Mouse (Mus musculus) G1E (cell line): ENCODE results near the gene Kiz. TPM values are rescaled to one million over a fixed set of nuclear protein-coding genes. Genes with fewer than 3 reads are reported as not detected.
A peak's percentile ranks its signal among the peaks of the same experiment; 100 is the strongest.

Source experiments
- ATAC-seq: 2 replicates; pipeline ENCODE4 v1.8.0; 2016; ENCODE audit warnings: mild to moderate bottlenecking; ENCODE audit not compliant: insufficient number of reproducible peaks, poor library complexity, low FRiP score, severe bottlenecking; ENCODE audit errors: extremely low read depth
- DNase-seq: peaks from one replicate; pipeline ENCODE4 v3.0.0; 2012; ENCODE audit warnings: low spot score
- H3K27me3 ChIP-seq: 2 replicates; pipeline ENCODE4 v1.6.1; 2012; ENCODE audit warnings: mild to moderate bottlenecking, low read length, inconsistent platforms; ENCODE audit not compliant: insufficient read depth
- H3K36me3 ChIP-seq: replicated peaks from 2 replicates; pipeline ENCODE3; 2012; ENCODE audit warnings: mild to moderate bottlenecking, inconsistent platforms
- H3K4me1 ChIP-seq: 2 replicates; pipeline ENCODE4 v1.6.1; 2012; ENCODE audit warnings: low read depth, low read length, inconsistent platforms, mixed read lengths; ENCODE audit not compliant: insufficient read depth
- H3K4me3 ChIP-seq: 2 replicates; pipeline ENCODE4 v1.5.1; 2012; ENCODE audit warnings: low read depth, mild to moderate bottlenecking, inconsistent platforms, low read length, moderate library complexity, mixed read lengths
- H3K9me3 ChIP-seq: replicated peaks from 2 replicates; pipeline ENCODE4 v1.6.1; 2012; ENCODE audit warnings: inconsistent platforms
- CTCF ChIP-seq: IDR thresholded peaks from 2 replicates; pipeline ENCODE4 v1.5.1; 2012; ENCODE audit warnings: low read depth, low read length, inconsistent platforms, mixed read lengths
- GATA1 ChIP-seq: IDR thresholded peaks from 2 replicates; pipeline ENCODE4 v1.6.1; 2012; ENCODE audit warnings: borderline replicate concordance, low read length, inconsistent platforms, mixed read lengths
- GATA2 ChIP-seq: IDR thresholded peaks from 2 replicates; pipeline ENCODE4 v1.6.1; 2012; ENCODE audit warnings: low read depth, low read length, inconsistent platforms, borderline replicate concordance
- POLR2AphosphoS5 ChIP-seq: IDR thresholded peaks from 2 replicates; pipeline ENCODE4 v1.6.1; 2012; ENCODE audit warnings: low read depth, low read length, inconsistent platforms; ENCODE audit not compliant: insufficient replicate concordance
- TAL1 ChIP-seq: conservative IDR thresholded peaks from 2 replicates; pipeline ENCODE4 v1.6.1; 2012; ENCODE audit warnings: low read depth, low read length, inconsistent platforms, mixed read lengths
- polyA plus RNA-seq: library from polyadenylated mRNA; stranded (reverse); fragments of >175 nt; gene quantifications from 2 replicates; pipeline ENCODE4 v1.2.3, GENCODE M21; 2012
- total RNA-seq, 2 experiments: library from RNA; stranded (forward) in 1 of 2; stranded (reverse) in 1 of 2; fragments of 200-1000 nt in 1 of 2; fragments of >200 nt in 1 of 2; fragmentation: Nextera tagmentation in 1 of 2; gene quantifications; 2 replicates each; pipeline ENCODE4 v1.2.3; 2014 to 2017

Kiz gene
- total and polyA plus RNA-seq, 3 experiments, result 10.5 to 56.7 (median 44.6) TPM

DNA sequence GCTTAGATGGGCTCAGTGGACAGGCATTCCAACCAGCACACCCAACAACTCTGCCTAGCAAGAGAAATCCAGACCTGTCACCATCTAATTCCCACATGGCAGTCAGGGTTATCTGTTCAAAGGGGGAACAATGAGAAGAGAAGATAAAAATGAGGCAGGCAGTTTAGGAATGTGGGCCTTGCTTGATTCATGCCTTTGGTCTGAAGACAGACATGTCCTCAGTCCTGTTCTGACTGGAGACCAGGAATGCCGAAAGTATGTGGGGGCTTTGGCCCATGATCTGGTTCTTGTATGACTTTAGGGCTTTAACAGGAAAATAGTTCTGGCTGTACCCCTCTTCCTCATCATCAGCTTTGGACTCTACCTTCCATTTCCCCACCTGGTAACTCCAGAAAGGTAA is 130.1 kb downstream of the Kiz start:
- TF ChIP-seq GATA2 (no peak), GATA1 (no peak), CTCF (no peak), POLR2AphosphoS5 (no peak), TAL1 (no peak)
- DNase-seq (no peak), ATAC-seq (no peak)
- Histone ChIP-seq H3K4me3 (no peak overlapping the region), H3K27me3 (no peaks in the 10 kb centered on the region), H3K9me3 (0 out of 2 replicates have a peak, but pooled peaks cover 3% of the 10 kb centered on the region), H3K36me3 (no peaks in the 10 kb centered on the region), H3K4me1 (no peaks in the 10 kb centered on the region)

GRCm38 (mm10) chr2:146986429-146986828 is 130.8 kb downstream of the Kiz start:
- no peaks in the 10 kb centered on the region for H3K36me3 ChIP-seq
- DNase-seq (no peak), ATAC-seq (no peak)
- TF ChIP-seq POLR2AphosphoS5 (no peak), GATA1 (no peak), TAL1 (no peak), CTCF (no peak)
- H3K4me1 ChIP-seq, result peaks cover 3% of the 10 kb centered on the region; the same call in 1 of the 2 replicates
- H3K27me3 ChIP-seq, result no peaks in the 10 kb centered on the region
- H3K9me3 ChIP-seq, result 0 out of 2 replicates have a peak, but pooled peaks cover 3% of the 10 kb centered on the region
- no peak overlapping the region for H3K4me3 ChIP-seq

- H3K9me3 ChIP-seq, result 0 out of 2 replicates have a peak, but pooled peaks cover 3% of the 10 kb centered on the region
- no peak for DNase-seq
- no peak for TF ChIP-seq CTCF
- TF ChIP-seq GATA1, result no peak
- TF ChIP-seq TAL1, result peak; percentile 18; the same call in 1 of the 2 replicates
- H3K4me3 ChIP-seq, result no peak overlapping the region
- H3K27me3 ChIP-seq, result no peaks in the 10 kb centered on the region
- peaks cover 52% of the 10 kb centered on the region for H3K4me1 ChIP-seq
- peak; percentile 69 for ATAC-seq
- peaks cover 11% of the 10 kb centered on the region for H3K36me3 ChIP-seq
Observed at GRCm38 (mm10) chr2:147007265-147007664, 151.6 kb downstream of the Kiz start.

- DNase-seq (no peak), ATAC-seq (no peak)
- Histone ChIP-seq H3K36me3 (peaks cover 11% of the 10 kb centered on the region), H3K4me3 (no peak overlapping the region), H3K4me1 (peaks cover 52% of the 10 kb centered on the region), H3K27me3 (no peaks in the 10 kb centered on the region), H3K9me3 (0 out of 2 replicates have a peak, but pooled peaks cover 3% of the 10 kb centered on the region)
- TF ChIP-seq TAL1 (no peak), GATA2 (no peak), CTCF (no peak), GATA1 (no peak), POLR2AphosphoS5 (no peak)
Observed at GRCm38 (mm10) chr2:147009084-147009483, 153.4 kb downstream of the Kiz start.

- no peak for DNase-seq
- Histone ChIP-seq H3K36me3 (peaks cover 11% of the 10 kb centered on the region), H3K4me1 (peaks cover 56% of the 10 kb centered on the region), H3K9me3 (0 out of 2 replicates have a peak, but pooled peaks cover 2% of the 10 kb centered on the region), H3K27me3 (no peaks in the 10 kb centered on the region), H3K4me3 (no peak overlapping the region)
- no peak for TF ChIP-seq POLR2AphosphoS5
- no peak for TF ChIP-seq GATA2
- no peak for TF ChIP-seq TAL1
- no peak for TF ChIP-seq GATA1
- TF ChIP-seq CTCF, result no peak
- no peak for ATAC-seq
Observed at GRCm38 (mm10) chr2:147010141-147010540, 154.5 kb downstream of the Kiz start.

GRCm38 (mm10) chr2:147010952-147011351 is 155.3 kb downstream of the Kiz start:
- no peaks in the 10 kb centered on the region for H3K27me3 ChIP-seq
- H3K36me3 ChIP-seq, result peaks cover 17% of the 10 kb centered on the region
- no peaks in the 10 kb centered on the region for H3K9me3 ChIP-seq
- no peak overlapping the region; the same call in 1 of the 2 replicates for H3K4me3 ChIP-seq
- DNase-seq (no peak), ATAC-seq (no peak)
- TF ChIP-seq TAL1, result 0 out of 2 replicates have a peak, but pooled peaks have one; percentile 25
- TF ChIP-seq POLR2AphosphoS5, result no peak
- TF ChIP-seq CTCF, result no peak
- H3K4me1 ChIP-seq, result peaks cover 62% of the 10 kb centered on the region
